Mouse (Mus musculus): ENCODE data around the gene Rps26. TPM values are rescaled to one million over a fixed set of nuclear protein-coding genes. Genes with fewer than 3 reads are reported as not detected.
A peak's percentile ranks its signal among the peaks of the same experiment; 100 is the strongest.
"Not testable (repeated sequence)": the region's sequence is repeated elsewhere in the genome, so short reads cannot be mapped to it uniquely, and the experiment has no call there.

Gene Rps26
- total RNA-seq, 2 experiments from 2014 or later, result 211 to 235 TPM

DNA sequence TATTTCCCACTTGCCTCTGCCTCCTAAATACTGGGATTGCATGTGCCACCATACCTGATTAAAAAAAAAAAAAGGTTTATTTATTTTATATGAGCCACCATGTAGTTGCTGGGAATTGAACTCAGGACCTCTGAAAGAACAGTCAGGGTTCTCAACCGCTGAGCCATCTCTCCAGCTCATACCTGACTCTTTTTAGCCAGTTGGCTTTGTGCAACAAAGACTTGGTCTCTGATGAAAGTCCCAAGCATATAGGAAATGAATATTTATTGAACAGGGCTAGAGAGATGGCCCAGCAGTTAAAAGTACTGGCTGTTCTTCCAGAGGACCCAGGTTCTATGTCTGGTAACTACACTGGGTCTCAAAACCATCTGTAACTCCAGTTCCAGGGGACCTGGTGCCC lies 8.0 kb downstream of the Rps26 start:
- no peak for DNase-seq (ENCODE audit: extremely low spot score in 1 of 2, low spot score in 2 of 2)
- no peak overlapping the region for H3K27ac ChIP-seq
- no peak for TF ChIP-seq CTCF (IDR thresholded peaks at IDR 0.05)
- H3K4me3 ChIP-seq, result no peak overlapping the region
- intact Hi-C loops (cut with DNase I), result no loop called here

- DNase-seq (ENCODE audit: extremely low spot score in 1 of 2, low spot score in 2 of 2); H3K27ac ChIP-seq; intact Hi-C loops (cut with DNase I); H3K4me3 ChIP-seq: not testable (repeated sequence)
Measured at GRCm38 (mm10) chr10:128615798-128616448, 10.6 kb downstream of the Rps26 start.

- no peak; the same call in none of the 2 replicates for TF ChIP-seq CTCF (IDR thresholded peaks at IDR 0.05)
- H3K27ac ChIP-seq, result no peak overlapping the region
- intact Hi-C loops (cut with DNase I), result loop anchor here (5.0 kb wide), 1 partner anchor 48 kb away; the partner anchor contains the start of gene Pa2g4
- H3K4me3 ChIP-seq, result no peak overlapping the region
- DNase-seq (ENCODE audit: extremely low spot score in 1 of 2, low spot score in 2 of 2), result no peak
Measured at GRCm38 (mm10) chr10:128614934-128615333, 11.6 kb downstream of the Rps26 start.

- not testable (repeated sequence) for DNase-seq (ENCODE audit: extremely low spot score in 1 of 2, low spot score in 2 of 2); H3K27ac ChIP-seq; H3K4me3 ChIP-seq
- intact Hi-C loops (cut with DNase I), result loop anchor here (5.0 kb wide), 1 partner anchor 47 kb away; the partner anchor contains the start of gene Pa2g4
Measured at GRCm38 (mm10) chr10:128613820-128614219, 12.7 kb downstream of the Rps26 start.

- intact Hi-C loops (cut with DNase I), result loop anchor here (5.0 kb wide), 1 partner anchor 46 kb away; the partner anchor contains the start of gene Pa2g4
Measured at GRCm38 (mm10) chr10:128613154-128613440, 13.4 kb downstream of the Rps26 start.

GRCm38 (mm10) chr10:128612433-128613153 lies 14.0 kb downstream of the Rps26 start:
- TF ChIP-seq CTCF (IDR thresholded peaks at IDR 0.05), result peak; percentile 93
- intact Hi-C loops (cut with DNase I), result loop anchor here (5.0 kb wide), 1 partner anchor 45 kb away; the partner anchor contains the start of gene Pa2g4
- peak; percentile 70 to 79 for DNase-seq (ENCODE audit: extremely low spot score in 1 of 2, low spot score in 2 of 2)
- Histone ChIP-seq H3K27ac (no peak overlapping the region), H3K4me3 (no peak overlapping the region)

More at GRCm38 (mm10) chr10:128613154-128613440, 13.4 kb downstream of the Rps26 start:
- DNase-seq (ENCODE audit: extremely low spot score in 1 of 2, low spot score in 2 of 2), result no peak
- TF ChIP-seq CTCF (IDR thresholded peaks at IDR 0.05), result no peak
- Histone ChIP-seq H3K4me3 (no peak overlapping the region), H3K27ac (no peak overlapping the region)

- TF ChIP-seq CTCF (IDR thresholded peaks at IDR 0.05), result no peak
- intact Hi-C loops (cut with DNase I), result no loop called here
- Histone ChIP-seq H3K27ac (no peak overlapping the region), H3K4me3 (no peak overlapping the region)
- no peak for DNase-seq (ENCODE audit: extremely low spot score in 1 of 2, low spot score in 2 of 2)
Measured at GRCm38 (mm10) chr10:128606483-128606882, 20.1 kb downstream of the Rps26 start.

GRCm38 (mm10) chr10:128602470-128603128 lies 23.9 kb downstream of the Rps26 start:
- TF ChIP-seq CTCF (IDR thresholded peaks at IDR 0.05), result no peak
- intact Hi-C loops (cut with DNase I), result no loop called here

DNA sequence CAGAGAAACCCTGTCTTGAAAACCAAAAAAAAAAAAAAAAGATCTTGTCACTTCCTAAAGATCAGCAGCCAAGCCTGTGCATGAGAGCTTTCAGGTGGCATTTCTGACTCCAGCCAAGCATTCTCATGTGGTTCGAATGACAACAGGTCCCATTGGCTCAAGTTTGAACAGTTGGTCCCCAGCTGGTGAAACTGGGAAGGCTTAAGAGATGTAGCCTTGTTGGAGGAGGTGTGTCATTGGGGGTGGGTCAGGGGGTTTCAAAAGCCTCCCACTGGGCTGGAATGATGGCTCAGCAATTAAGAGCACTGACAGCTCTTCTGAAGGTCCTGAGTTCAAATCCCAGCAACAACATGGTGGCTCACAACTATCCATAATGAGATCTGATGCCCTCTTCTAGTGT lies 25.0 kb downstream of the Rps26 start:
- DNase-seq (ENCODE audit: extremely low spot score in 1 of 2, low spot score in 2 of 2), result no peak
- H3K27ac ChIP-seq, result no peak overlapping the region
- no peak overlapping the region for H3K4me3 ChIP-seq
- no peak for TF ChIP-seq CTCF (IDR thresholded peaks at IDR 0.05)
- intact Hi-C loops (cut with DNase I), result no loop called here

More at GRCm38 (mm10) chr10:128602470-128603128, 23.9 kb downstream of the Rps26 start:
- no peak for DNase-seq (ENCODE audit: extremely low spot score in 1 of 2, low spot score in 2 of 2)
- H3K27ac ChIP-seq, result no peak overlapping the region
- no peak overlapping the region for H3K4me3 ChIP-seq

- no peak for DNase-seq (ENCODE audit: extremely low spot score in 1 of 2, low spot score in 2 of 2)
- intact Hi-C loops (cut with DNase I), result no loop called here
- no peak overlapping the region for H3K4me3 ChIP-seq
- H3K27ac ChIP-seq, result no peak overlapping the region
- TF ChIP-seq CTCF (IDR thresholded peaks at IDR 0.05), result no peak
Measured at GRCm38 (mm10) chr10:128598476-128598875, 28.1 kb downstream of the Rps26 start.

GRCm38 (mm10) chr10:128592797-128593196 lies 33.8 kb downstream of the Rps26 start:
- intact Hi-C loops (cut with DNase I), result no loop called here
- no peak for TF ChIP-seq CTCF (IDR thresholded peaks at IDR 0.05)

GRCm38 (mm10) chr10:128591436-128591835 lies 35.1 kb downstream of the Rps26 start:
- Histone ChIP-seq H3K27ac (no peak overlapping the region), H3K4me3 (no peak overlapping the region)
- intact Hi-C loops (cut with DNase I), result no loop called here
- TF ChIP-seq CTCF (IDR thresholded peaks at IDR 0.05), result no peak
- DNase-seq (ENCODE audit: extremely low spot score in 1 of 2, low spot score in 2 of 2), result no peak

More at GRCm38 (mm10) chr10:128592797-128593196, 33.8 kb downstream of the Rps26 start:
- no peak overlapping the region for H3K4me3 ChIP-seq
- no peak for DNase-seq (ENCODE audit: extremely low spot score in 1 of 2, low spot score in 2 of 2)
- H3K27ac ChIP-seq, result no peak overlapping the region

Measured in left cerebral cortex, adult 2 months (tissue).